Mouse (Mus musculus) hindbrain, postnatal 0 days (tissue): ENCODE measurements at regions not wholly inside any gene's neighbourhood (a gene's known extent, or its start where the extent isn't known, plus 50 kb on each side); places are given as distances from the start of the nearest gene placed in this dataset.
A peak's percentile ranks its signal among the peaks of the same experiment; 100 is the strongest.

Experiments
- ATAC-seq: fragments of 200-750 bp; cut with Nextera tagmentation; 2 replicates; pipeline ENCODE4 v1.8.0; 2017; ENCODE audit warnings: mild to moderate bottlenecking, moderate TSS enrichment, moderate library complexity
- DNase-seq: peaks from one replicate; pipeline ENCODE4 v3.0.0-alpha.2; 2015; ENCODE audit warnings: low spot score
- H3K27ac ChIP-seq: fragments of 300-500 bp; sonication (generic); 2 replicates; pipeline ENCODE4 v1.5.1; 2014; ENCODE audit warnings: mild to moderate bottlenecking
- H3K27me3 ChIP-seq: fragments of 300-500 bp; sonication (generic); 2 replicates; pipeline ENCODE4 v1.6.1; 2014; ENCODE audit warnings: low read length, mixed read lengths; ENCODE audit not compliant: insufficient read depth
- H3K36me3 ChIP-seq: fragments of 300-500 bp; sonication (generic); 2 replicates; pipeline ENCODE4 v1.6.1; 2014; ENCODE audit warnings: low read length, mixed read lengths; ENCODE audit not compliant: insufficient read depth
- H3K4me1 ChIP-seq: fragments of 300-500 bp; sonication (generic); 2 replicates; pipeline ENCODE4 v1.6.1; 2014; ENCODE audit warnings: antibody characterized with exemption, low read length, mixed read lengths; ENCODE audit not compliant: insufficient read depth
- H3K4me2 ChIP-seq: fragments of 300-500 bp; sonication (generic); 2 replicates; pipeline ENCODE4 v1.6.1; 2014; ENCODE audit warnings: low read depth, mild to moderate bottlenecking, low read length, moderate library complexity, mixed read lengths
- H3K4me3 ChIP-seq: fragments of 300-500 bp; sonication (generic); 2 replicates; pipeline ENCODE4 v1.5.1; 2014; ENCODE audit warnings: low read length
- H3K9ac ChIP-seq: fragments of 300-500 bp; sonication (generic); replicated peaks from 2 replicates; pipeline ENCODE4 v1.6.1; 2014; ENCODE audit warnings: mild to moderate bottlenecking, low read length, moderate library complexity, mixed read lengths
- H3K9me3 ChIP-seq: fragments of 300-500 bp; sonication (generic); 2 replicates; pipeline ENCODE4 v1.6.1; 2016; ENCODE audit warnings: low read length, mixed read lengths
- CTCF ChIP-seq: IDR thresholded peaks from 2 replicates; pipeline ENCODE4 v1.5.1; 2016; ENCODE audit warnings: antibody characterized with exemption, control low read depth, low read depth
- WGBS: fragments of 180-500 bp; shearing (Covaris S2); extraction: QIAGEN DNeasy Blood & Tissue Kit; methylation state at CpG from one replicate; pipeline ENCODE4 v1.1.7; 2014; 5-methylcytosine and 5-hydroxymethylcytosine counted together

DNA sequence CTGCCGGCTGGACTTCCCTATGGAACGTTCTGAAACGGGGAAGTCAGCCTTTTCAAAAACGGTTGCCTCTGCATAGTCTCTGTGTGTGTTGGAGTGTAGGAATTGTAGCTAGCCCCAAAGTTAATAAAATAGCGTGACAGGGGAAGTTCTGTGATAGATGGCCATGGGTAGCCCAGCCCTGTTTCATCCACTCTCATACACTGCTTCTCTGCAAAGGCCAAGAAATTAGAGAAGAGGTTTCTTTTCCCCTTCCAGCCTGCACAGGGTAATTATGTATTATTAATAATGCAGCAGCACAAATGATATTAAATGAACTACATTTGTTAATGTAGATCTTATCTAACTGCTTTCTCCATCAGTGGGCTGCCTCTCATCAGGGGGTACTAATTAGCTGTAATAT is 311.4 kb downstream of the Ttll7 start:
- H3K9me3 ChIP-seq, result no peaks in the 10 kb centered on the region
- DNase-seq, result no peak
- no peak overlapping the region for H3K4me2 ChIP-seq
- H3K36me3 ChIP-seq, result no peaks in the 10 kb centered on the region
- 73% methylated on average over 5 of the region's 5 CpGs for WGBS
- no peak overlapping the region for H3K4me3 ChIP-seq
- ATAC-seq, result no peak
- no peak overlapping the region for H3K27ac ChIP-seq
- no peaks in the 10 kb centered on the region for H3K4me1 ChIP-seq
- no peaks in the 10 kb centered on the region for H3K27me3 ChIP-seq
- no peak for TF ChIP-seq CTCF
- H3K9ac ChIP-seq, result no peak overlapping the region

DNA sequence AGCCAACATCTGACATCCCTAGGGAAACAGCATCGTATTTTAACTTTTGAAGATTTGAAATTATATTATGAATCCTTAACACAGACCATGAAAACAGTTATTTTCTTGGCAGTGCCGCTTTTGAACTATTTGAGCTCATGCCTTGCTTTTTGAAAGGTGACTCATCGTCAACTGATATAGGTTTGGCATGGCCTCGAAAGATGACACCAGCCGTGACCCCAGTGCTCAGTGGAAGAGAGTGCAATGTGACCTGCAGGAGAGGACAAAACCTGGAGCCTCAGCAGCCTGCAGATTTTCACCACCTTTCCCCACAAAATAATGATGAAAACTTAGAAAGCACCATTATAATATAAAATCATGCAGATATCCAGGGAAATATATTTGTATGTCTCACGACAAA is 312.8 kb downstream of the Ttll7 start:
- DNase-seq (no peak), ATAC-seq (no peak)
- no peak overlapping the region for H3K4me2 ChIP-seq
- no peak overlapping the region for H3K4me3 ChIP-seq
- no peak overlapping the region for H3K9ac ChIP-seq
- no peak for TF ChIP-seq CTCF
- H3K9me3 ChIP-seq, result no peaks in the 10 kb centered on the region
- no peak overlapping the region for H3K27ac ChIP-seq
- no peaks in the 10 kb centered on the region for H3K27me3 ChIP-seq
- no peaks in the 10 kb centered on the region for H3K36me3 ChIP-seq
- WGBS, result 88% methylated on average over 6 of the region's 6 CpGs
- H3K4me1 ChIP-seq, result no peaks in the 10 kb centered on the region

DNA sequence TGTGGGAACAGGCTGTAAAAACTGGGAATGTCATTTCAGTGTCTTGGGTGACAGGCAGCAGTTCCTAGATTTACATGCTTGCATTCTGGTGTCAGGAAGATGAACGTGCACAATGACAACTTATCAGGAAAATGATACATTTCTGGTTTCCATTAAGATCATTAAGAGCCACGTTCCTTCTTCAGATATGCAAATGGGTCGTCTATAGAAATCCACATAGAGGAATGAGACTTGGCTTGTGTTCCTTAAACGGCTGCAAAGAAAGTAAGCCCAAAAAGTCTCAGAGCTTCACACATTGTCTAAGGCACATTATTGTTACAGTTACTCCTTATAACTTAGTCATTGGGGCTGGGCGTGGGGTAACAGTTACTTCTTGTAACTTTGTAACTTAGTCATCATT is 314.4 kb downstream of the Ttll7 start:
- TF ChIP-seq CTCF, result no peak
- Histone ChIP-seq H3K27ac (no peak overlapping the region), H3K36me3 (no peaks in the 10 kb centered on the region), H3K4me2 (no peak overlapping the region), H3K4me3 (no peak overlapping the region), H3K9ac (no peak overlapping the region), H3K4me1 (no peaks in the 10 kb centered on the region), H3K27me3 (no peaks in the 10 kb centered on the region), H3K9me3 (no peaks in the 10 kb centered on the region)
- no peak for DNase-seq
- no peak for ATAC-seq
- 57% methylated on average over 5 of the region's 5 CpGs for WGBS

DNA sequence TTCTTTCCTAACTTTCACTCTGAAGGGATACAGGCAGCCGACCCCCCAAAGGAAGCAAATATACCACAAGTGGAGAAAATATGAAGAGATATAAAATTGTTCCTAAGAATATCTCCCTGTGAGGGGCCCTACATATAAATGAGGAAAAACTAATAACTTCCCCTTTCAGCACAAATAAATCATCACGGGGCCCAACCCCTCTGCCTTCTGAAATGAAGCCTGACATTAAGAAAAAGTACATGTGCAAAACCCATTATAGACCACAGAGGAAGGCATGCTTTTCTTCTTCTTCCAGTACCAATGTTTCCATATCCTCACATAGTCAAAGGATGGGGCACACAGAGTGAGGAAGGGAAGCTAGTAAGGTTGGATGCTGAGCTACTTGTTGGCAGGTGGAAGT is 317.0 kb downstream of the Ttll7 start:
- no peaks in the 10 kb centered on the region for H3K4me1 ChIP-seq
- H3K4me3 ChIP-seq, result no peak overlapping the region
- no peak for ATAC-seq
- H3K9ac ChIP-seq, result no peak overlapping the region
- TF ChIP-seq CTCF, result no peak
- no peak for DNase-seq
- H3K4me2 ChIP-seq, result no peak overlapping the region
- H3K9me3 ChIP-seq, result no peaks in the 10 kb centered on the region
- no peak overlapping the region for H3K27ac ChIP-seq
- no peaks in the 10 kb centered on the region for H3K36me3 ChIP-seq
- no peaks in the 10 kb centered on the region for H3K27me3 ChIP-seq
- WGBS, result 87% methylated on average over 2 of the region's 2 CpGs

DNA sequence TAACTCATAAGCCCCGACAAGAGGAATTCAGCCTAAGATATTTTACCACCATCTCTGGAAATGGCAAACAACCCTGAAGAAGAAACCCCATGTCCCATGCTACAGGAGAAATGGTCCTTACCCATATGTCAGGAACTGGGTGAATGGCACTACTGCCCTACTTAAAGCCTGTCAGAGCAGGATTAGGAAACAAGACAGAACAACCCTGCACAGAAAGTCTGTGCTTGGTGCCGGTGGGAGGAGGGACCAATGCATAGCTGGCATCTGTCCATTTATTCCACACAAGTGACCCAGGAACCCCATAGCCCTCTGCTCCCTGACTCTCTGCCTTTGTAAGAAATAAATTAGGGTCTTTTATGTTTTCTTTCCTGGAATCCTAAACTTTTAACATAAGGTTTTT is 317.9 kb downstream of the Ttll7 start:
- WGBS, result 57% methylated on average over 2 of the region's 2 CpGs
- Histone ChIP-seq H3K4me3 (no peak overlapping the region), H3K9ac (no peak overlapping the region), H3K9me3 (no peaks in the 10 kb centered on the region), H3K4me2 (no peak overlapping the region), H3K4me1 (no peaks in the 10 kb centered on the region), H3K27me3 (no peaks in the 10 kb centered on the region), H3K36me3 (no peaks in the 10 kb centered on the region), H3K27ac (no peak overlapping the region)
- ATAC-seq (no peak), DNase-seq (no peak)
- TF ChIP-seq CTCF, result no peak

DNA sequence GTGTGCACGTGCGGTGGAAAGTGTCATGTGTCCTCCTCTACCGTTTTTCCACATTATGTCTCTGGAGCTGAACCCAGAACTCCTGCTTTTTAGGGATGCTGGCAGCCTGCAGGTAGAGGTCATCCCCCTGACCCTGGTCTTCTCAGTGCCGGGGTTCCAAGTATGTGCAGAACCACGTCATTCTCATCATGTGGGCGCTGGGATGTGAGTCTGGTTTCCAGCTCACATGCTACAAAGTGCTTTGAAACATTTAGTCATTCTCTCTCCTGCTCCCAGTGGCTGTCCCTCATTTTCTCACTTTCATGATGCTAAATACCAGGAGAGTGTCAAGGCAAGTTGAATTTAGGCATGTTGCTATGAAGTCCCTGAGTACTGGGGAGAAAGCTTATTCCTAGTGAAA is 326.6 kb downstream of the Ttll7 start:
- WGBS, result 80% methylated on average over 6 of the region's 6 CpGs
- no peak overlapping the region for H3K4me2 ChIP-seq

DNA sequence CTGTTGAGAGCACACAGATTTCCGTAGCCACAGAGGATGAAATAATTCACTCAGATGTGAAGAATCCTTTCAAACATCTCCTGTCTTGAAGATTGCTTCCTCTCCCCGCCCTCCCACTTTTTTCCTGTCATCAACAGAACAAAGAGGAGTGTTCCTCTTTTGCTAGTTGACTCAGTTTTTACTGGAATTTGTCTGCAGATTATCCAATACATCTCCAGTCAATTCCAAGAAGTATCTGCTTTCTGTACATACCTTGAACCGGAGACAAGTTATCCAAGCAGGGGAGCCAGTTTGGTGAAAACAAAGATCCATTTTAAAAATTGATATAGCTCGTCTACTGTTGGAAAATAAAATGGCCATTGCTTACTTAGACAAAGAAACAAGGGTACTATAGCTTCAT is 328.5 kb downstream of the Ttll7 start:
- Histone ChIP-seq H3K4me3 (no peak overlapping the region), H3K4me1 (peaks cover 18% of the 10 kb centered on the region), H3K9me3 (no peaks in the 10 kb centered on the region), H3K9ac (no peak overlapping the region), H3K36me3 (no peaks in the 10 kb centered on the region), H3K4me2 (no peak overlapping the region), H3K27me3 (no peaks in the 10 kb centered on the region), H3K27ac (no peak overlapping the region)
- no peak for TF ChIP-seq CTCF
- DNase-seq (no peak), ATAC-seq (no peak)
- WGBS, result 63% methylated on average over 4 of the region's 4 CpGs

More for the DNA sequence above, 326.6 kb downstream of the Ttll7 start:
- Histone ChIP-seq H3K4me1 (peaks cover 18% of the 10 kb centered on the region), H3K27ac (no peak overlapping the region), H3K27me3 (no peaks in the 10 kb centered on the region), H3K9me3 (no peaks in the 10 kb centered on the region), H3K36me3 (no peaks in the 10 kb centered on the region), H3K4me3 (no peak overlapping the region), H3K9ac (no peak overlapping the region)
- 0 out of 2 replicates have a peak, but pooled peaks have one; percentile 7 for TF ChIP-seq CTCF
- ATAC-seq (no peak), DNase-seq (no peak)
